Mouse (Mus musculus): ENCODE results near the gene Olfr455. TPM values are rescaled to one million over a fixed set of nuclear protein-coding genes. Genes with fewer than 3 reads are reported as not detected.

Gene Olfr455
- not detected for total RNA-seq (2023)

DNA sequence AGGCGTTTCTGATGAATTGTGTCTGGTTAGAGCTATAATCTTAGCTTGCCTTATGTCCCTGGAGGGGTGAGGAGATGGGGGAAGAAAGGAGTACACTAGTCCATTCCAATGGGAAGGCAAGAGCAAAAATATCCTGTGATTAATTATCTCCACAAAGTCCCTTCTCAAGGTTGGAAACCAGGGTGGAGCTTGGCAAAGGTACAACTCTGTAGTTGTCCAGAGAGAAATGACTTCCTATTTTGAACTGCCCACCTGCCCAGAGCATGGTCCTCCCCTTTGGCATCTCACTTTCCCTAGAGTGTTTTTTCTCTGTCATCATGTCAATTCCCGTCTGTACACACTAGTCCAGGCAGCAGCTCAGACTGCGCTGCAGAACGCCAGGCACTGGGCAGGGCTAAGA is at the start of gene Olfr455:
Olfr455 (minus strand) TSS at position 127 of the 400 bp plus-strand sequence.

DNA sequence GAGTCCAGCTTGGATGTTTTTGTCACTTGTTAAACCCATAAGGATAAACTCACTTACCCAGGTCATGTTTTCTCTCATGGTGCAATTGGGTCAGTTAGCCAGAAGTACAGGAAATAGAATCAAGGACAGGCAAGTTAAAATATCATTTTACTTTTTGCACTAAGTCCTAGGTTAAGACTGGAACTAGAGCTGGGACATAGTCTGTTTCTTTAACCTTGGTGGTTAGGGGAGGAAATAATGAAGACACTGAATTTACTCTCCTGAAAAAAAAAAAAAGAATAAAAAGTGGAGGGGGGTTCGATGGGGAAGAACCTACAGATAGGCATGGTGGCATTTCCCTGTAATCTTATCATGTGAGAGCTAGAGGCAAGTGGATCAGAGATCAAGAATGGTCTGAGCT is 60.3 kb downstream of the Olfr455 start, which contains the start of gene Olfr456:
Olfr456 (minus strand) TSS at position 101 of the 400 bp plus-strand sequence.

Other genes starting within 250 kb of the Olfr455 start
- gene Fam131b, start 222.9 kb downstream of the Olfr455 start, total RNA-seq (2023): under 1 TPM; 0.35 to 0.53 TPM
- gene Zyx, start 198.0 kb downstream of the Olfr455 start, total RNA-seq (2023): 100 to 1,000 TPM; 169 to 198 TPM
- under 1 TPM in 1 of 2 experiments, not detected in 1; 0.23 TPM for gene Epha1, start 174.3 kb downstream of the Olfr455 start, total RNA-seq (2023)
- 1 to 10 TPM in 1 of 2 experiments, not detected in 1; 2.5 TPM for gene Tas2r143, start 147.3 kb downstream of the Olfr455 start, total RNA-seq (2023)
- under 1 TPM in 1 of 2 experiments, not detected in 1; 0.71 TPM for gene Tas2r135, start 142.2 kb downstream of the Olfr455 start, total RNA-seq (2023)
- gene Tas2r126, start 113.1 kb downstream of the Olfr455 start, total RNA-seq (2023): under 1 TPM in 1 of 2 experiments, not detected in 1; 0.86 TPM
- gene Olfr458, start 82.4 kb downstream of the Olfr455 start, total RNA-seq (2023): not detected
- not detected for gene Olfr457, start 71.3 kb downstream of the Olfr455 start, total RNA-seq (2023)
- not detected for gene Olfr456, start 60.4 kb downstream of the Olfr455 start, total RNA-seq (2023)
- gene Tcaf3, start 50.1 kb upstream of the Olfr455 start, total RNA-seq (2023): not detected
- gene Tcaf2, start 97.7 kb upstream of the Olfr455 start, total RNA-seq (2023): not detected
- not detected for gene Tcaf1, start 162.5 kb upstream of the Olfr455 start, total RNA-seq (2023)
- gene Olfr453, start 191.8 kb upstream of the Olfr455 start, total RNA-seq (2023): not detected
- gene Olfr38, start 208.8 kb upstream of the Olfr455 start, total RNA-seq (2023): not detected
- not detected for gene Olfr452, start 237.5 kb upstream of the Olfr455 start, total RNA-seq (2023)